Mouse (Mus musculus) myocyte (in vitro differentiated cells): Measurements from ENCODE around the gene Impdh1. TPM values are rescaled to one million over a fixed set of nuclear protein-coding genes. Genes with fewer than 3 reads are reported as not detected.

Source experiments
- H3K27me3 ChIP-seq: one replicate; pipeline ENCODE4 v1.6.1; 2011; ENCODE audit not compliant: control insufficient read depth, insufficient read depth, insufficient read length
- H3K36me3 ChIP-seq: one replicate; pipeline ENCODE4 v1.6.1; 2011; ENCODE audit not compliant: control insufficient read depth, insufficient read depth
- H3K4me2 ChIP-seq: one replicate; pipeline ENCODE4 v1.6.1; 2011; ENCODE audit warnings: low read depth, control low read depth
- H3K4me3 ChIP-seq: one replicate; pipeline ENCODE4 v1.5.1; 2011; ENCODE audit warnings: mild to moderate bottlenecking, control low read depth, moderate library complexity
- H3K79me2 ChIP-seq: one replicate; pipeline ENCODE4 v1.6.1; 2011; ENCODE audit not compliant: control insufficient read depth, insufficient read depth
- H3ac ChIP-seq: one replicate; pipeline ENCODE4 v1.6.1; 2011; ENCODE audit not compliant: control insufficient read depth, insufficient read length
- CEBPB ChIP-seq: IDR thresholded peaks from 2 replicates; pipeline ENCODE4 v1.6.1; 2011; ENCODE audit warnings: mild to moderate bottlenecking, moderate library complexity; ENCODE audit not compliant: poor library complexity, insufficient read depth, severe bottlenecking
- E2F4 ChIP-seq: IDR thresholded peaks from one replicate; pipeline ENCODE4 v1.6.1; 2011; ENCODE audit warnings: mild to moderate bottlenecking, control low read depth, moderate library complexity; ENCODE audit not compliant: insufficient read depth
- MAX ChIP-seq: IDR thresholded peaks from one replicate; pipeline ENCODE4 v1.6.1; 2011; ENCODE audit warnings: low read depth, mild to moderate bottlenecking, control low read depth
- MYOD1 ChIP-seq, 3 experiments: IDR thresholded peaks; one replicate each; pipeline ENCODE4 v1.6.1; 2011; ENCODE audit warnings: control low read depth in 2 of 3, low read depth in 2 of 3, mild to moderate bottlenecking in 2 of 3, moderate library complexity in 1 of 3; ENCODE audit not compliant: insufficient read length in 2 of 3, control insufficient read depth in 1 of 3
- MYOG ChIP-seq, 3 experiments: IDR thresholded peaks; one replicate each; pipeline ENCODE4 v1.6.1; 2011; ENCODE audit warnings: control low read depth in 2 of 3, low read depth in 2 of 3, mild to moderate bottlenecking in 2 of 3; ENCODE audit not compliant: insufficient read length in 2 of 3, control insufficient read depth in 1 of 3, insufficient read depth in 1 of 3
- POLR2A ChIP-seq: IDR thresholded peaks from one replicate; pipeline ENCODE4 v1.6.1; 2011; ENCODE audit warnings: low read depth, mild to moderate bottlenecking, control low read depth, moderate library complexity; ENCODE audit not compliant: insufficient read length
- POLR2AphosphoS2 ChIP-seq: IDR thresholded peaks from one replicate; pipeline ENCODE4 v1.6.1; 2011; ENCODE audit warnings: low read depth, control low read depth; ENCODE audit not compliant: insufficient read length
- REST ChIP-seq: IDR thresholded peaks from one replicate; pipeline ENCODE4 v1.6.1; 2011; ENCODE audit warnings: mild to moderate bottlenecking, control low read depth, moderate library complexity; ENCODE audit not compliant: insufficient read depth, insufficient read length
- SRF ChIP-seq: IDR thresholded peaks from one replicate; pipeline ENCODE4 v1.6.1; 2011; ENCODE audit warnings: low read depth; ENCODE audit not compliant: control insufficient read depth, insufficient read length
- TCF12 ChIP-seq: IDR thresholded peaks from one replicate; pipeline ENCODE4 v1.6.1; 2011; ENCODE audit warnings: mild to moderate bottlenecking, control low read depth; ENCODE audit not compliant: poor library complexity, insufficient read depth, severe bottlenecking
- TCF3 ChIP-seq: IDR thresholded peaks from one replicate; pipeline ENCODE4 v1.6.1; 2011; ENCODE audit warnings: low read depth, control low read depth; ENCODE audit not compliant: insufficient read length
- USF1 ChIP-seq: IDR thresholded peaks from one replicate; pipeline ENCODE4 v1.6.1; 2011; ENCODE audit warnings: low read depth, mild to moderate bottlenecking, control low read depth, moderate library complexity
- polyA plus RNA-seq: library from polyadenylated mRNA; unstranded; fragments of >200 nt; fragmentation: generic; extraction: Trizol; gene quantifications from one replicate; pipeline ENCODE4 v1.2.1, GENCODE M21; 2012; ENCODE audit warnings: missing spikeins

Impdh1 gene
- polyA plus RNA-seq, 1 experiment: 78.6 TPM

- no peak for TF ChIP-seq USF1
- no peak for TF ChIP-seq TCF12
- no peak for TF ChIP-seq REST
- TF ChIP-seq TCF3: no peak
- no peak for TF ChIP-seq CEBPB
- no peak for TF ChIP-seq POLR2AphosphoS2
- no peak for TF ChIP-seq MAX
- TF ChIP-seq MYOG (IDR thresholded peaks at IDR 0.05; ENCODE audit: control insufficient read depth in 1 of 3, insufficient read depth in 1 of 3, insufficient read length in 2 of 3, low read depth in 2 of 3): no peak
- TF ChIP-seq E2F4: no peak
- no peak overlapping the region for H3K4me2 ChIP-seq
- H3K36me3 ChIP-seq: peaks cover 7% of the 10 kb centered on the region
- no peak overlapping the region for H3K4me3 ChIP-seq
- no peaks in the 10 kb centered on the region for H3K27me3 ChIP-seq
- no peaks in the 10 kb centered on the region for H3K79me2 ChIP-seq
- H3ac ChIP-seq: no peak overlapping the region
Measured at GRCm38 (mm10) chr6:29200496-29200895, 15.7 kb downstream of the Impdh1 start.

DNA sequence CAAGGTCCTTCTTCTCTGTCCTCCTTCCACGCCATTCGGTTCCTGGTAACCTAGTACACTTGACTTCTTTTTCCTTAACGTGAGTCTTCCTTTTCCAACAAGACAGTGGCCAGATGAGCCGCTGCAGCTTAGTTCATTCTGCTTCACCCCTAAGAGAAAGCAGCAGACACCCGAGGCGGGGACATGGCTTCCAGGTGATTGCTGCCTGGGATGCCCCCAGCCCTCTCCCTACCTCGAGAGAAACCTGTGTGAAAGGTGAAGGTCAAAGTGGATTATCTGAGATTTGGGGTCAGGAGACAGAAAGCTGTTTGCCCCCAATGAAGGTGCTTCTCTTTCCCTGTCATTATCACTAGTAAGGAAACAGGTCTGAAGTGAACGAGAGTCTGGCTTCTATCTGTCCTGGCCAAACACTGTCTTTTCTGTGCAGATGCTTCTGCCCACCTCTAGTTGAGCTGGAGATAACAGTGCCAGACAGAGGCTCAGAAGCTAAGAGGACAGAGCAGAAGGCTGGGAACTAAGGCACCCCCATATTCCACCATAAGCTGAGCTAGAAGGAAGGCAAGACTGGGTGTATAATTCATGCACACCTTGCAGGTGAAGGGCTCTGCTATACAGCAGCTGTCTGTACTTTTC lies 16.8 kb downstream of the Impdh1 start:
- Histone ChIP-seq H3ac (no peak overlapping the region), H3K36me3 (peaks cover 7% of the 10 kb centered on the region), H3K79me2 (no peaks in the 10 kb centered on the region), H3K4me2 (no peak overlapping the region), H3K27me3 (no peaks in the 10 kb centered on the region), H3K4me3 (no peak overlapping the region)
- no peak for TF ChIP-seq USF1
- TF ChIP-seq CEBPB: no peak
- TF ChIP-seq MYOG (IDR thresholded peaks at IDR 0.05; ENCODE audit: control insufficient read depth in 1 of 3, insufficient read depth in 1 of 3, insufficient read length in 2 of 3, low read depth in 2 of 3): no peak
- no peak for TF ChIP-seq TCF3
- no peak for TF ChIP-seq SRF
- no peak for TF ChIP-seq REST
- TF ChIP-seq POLR2AphosphoS2: no peak

DNA sequence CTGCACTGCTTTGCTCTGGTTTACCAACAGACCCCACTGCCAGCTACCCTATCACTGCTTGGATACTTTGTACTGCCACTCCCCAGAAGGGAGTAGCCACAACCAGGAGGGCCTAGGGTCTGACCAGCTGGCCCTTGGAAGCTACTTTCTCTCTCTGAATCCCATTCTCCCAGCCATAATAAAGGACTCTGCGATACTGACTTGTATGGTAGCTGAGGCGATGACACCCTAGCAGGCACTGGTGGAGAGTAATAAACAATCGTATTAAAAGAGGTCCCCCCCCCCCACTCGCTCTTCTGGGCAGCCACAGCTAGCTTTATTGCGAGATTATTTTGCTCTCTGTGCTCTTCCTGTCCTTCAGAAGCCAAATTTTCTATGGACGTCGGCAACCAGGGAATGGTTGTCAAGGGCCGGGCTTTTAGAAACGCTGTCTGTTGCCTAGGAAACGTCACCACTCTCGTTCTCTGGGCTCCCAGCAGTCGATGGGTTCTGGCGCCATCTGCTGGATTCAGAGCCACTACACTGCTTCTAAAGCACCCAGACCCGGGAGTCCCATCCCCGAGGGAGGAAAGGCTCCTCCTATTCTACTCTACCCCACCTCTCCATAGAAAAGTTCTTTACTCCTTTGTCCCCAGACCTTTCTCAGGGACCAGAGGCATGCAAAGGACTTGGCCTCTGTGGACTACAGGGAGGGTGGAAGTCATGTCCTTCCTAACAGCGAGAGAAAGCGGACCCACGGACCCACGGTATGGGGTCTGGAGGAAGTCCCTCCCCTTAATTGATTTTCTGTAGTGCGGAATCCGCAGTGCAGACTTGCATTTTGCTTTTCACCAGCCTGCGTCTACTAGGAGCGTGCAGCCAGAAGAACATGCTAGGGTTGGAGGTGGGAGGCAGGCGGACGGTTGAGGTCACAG lies 17.6 kb downstream of the Impdh1 start:
- Histone ChIP-seq H3K79me2 (no peaks in the 10 kb centered on the region), H3K4me2 (peak overlapping the region; percentile 58), H3K4me3 (no peak overlapping the region), H3K36me3 (peaks cover 2% of the 10 kb centered on the region), H3K27me3 (no peaks in the 10 kb centered on the region), H3ac (no peak overlapping the region)
- TF ChIP-seq TCF3: no peak
- no peak for TF ChIP-seq USF1
- TF ChIP-seq CEBPB: no peak
- no peak for TF ChIP-seq POLR2AphosphoS2
- TF ChIP-seq REST: no peak
- no peak for TF ChIP-seq SRF
- TF ChIP-seq MYOG (IDR thresholded peaks at IDR 0.05; ENCODE audit: control insufficient read depth in 1 of 3, insufficient read depth in 1 of 3, insufficient read length in 2 of 3, low read depth in 2 of 3): no peak
- TF ChIP-seq MAX: no peak
- TF ChIP-seq POLR2A: no peak
- TF ChIP-seq E2F4: no peak
- no peak for TF ChIP-seq MYOD1 (IDR thresholded peaks at IDR 0.05; ENCODE audit: control insufficient read depth in 1 of 3, insufficient read length in 2 of 3, low read depth in 2 of 3)
- no peak for TF ChIP-seq TCF12

DNA sequence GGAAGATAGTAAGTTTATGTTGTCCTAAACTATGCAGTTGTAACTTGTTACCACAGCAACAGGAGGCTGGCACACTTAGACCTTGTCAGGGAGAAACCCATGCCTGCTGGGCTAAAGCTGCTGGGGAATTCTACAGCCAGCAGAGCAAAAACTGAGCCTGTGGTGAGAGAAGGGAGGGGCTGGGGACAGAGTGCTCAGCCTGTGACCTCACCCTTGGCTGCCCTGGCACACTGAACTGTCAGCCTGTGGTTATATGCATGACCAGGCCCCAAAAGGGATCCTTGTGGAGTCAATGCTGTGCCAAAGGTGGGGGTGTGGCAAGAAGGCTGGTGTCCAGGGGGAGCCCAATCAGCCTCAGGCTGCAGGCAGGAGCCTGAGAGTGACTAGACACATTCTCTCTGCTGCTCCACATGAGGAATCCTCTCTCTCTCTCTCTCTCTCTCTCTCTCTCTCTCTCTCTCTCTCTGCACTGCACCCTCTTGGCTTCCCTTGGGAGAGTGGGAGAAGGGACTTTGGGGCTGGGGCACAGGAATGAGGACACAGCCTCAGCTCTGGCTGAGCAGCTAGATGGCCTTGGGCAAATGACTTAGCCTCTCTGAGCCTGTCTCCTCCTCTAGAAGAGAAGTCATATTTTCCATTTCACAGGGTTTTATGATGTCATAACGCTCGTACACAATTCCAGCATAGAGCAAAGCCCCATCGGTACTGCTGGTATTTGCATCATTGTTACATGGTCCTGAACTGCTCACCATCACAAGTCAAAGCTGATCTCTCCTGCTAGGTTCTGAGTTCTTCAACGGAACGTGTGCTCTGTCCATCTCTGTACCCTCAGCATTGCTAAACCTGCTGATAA lies 20.1 kb downstream of the Impdh1 start:
- H3K27me3 ChIP-seq: no peaks in the 10 kb centered on the region
- H3ac ChIP-seq: no peak overlapping the region
- peak overlapping the region; percentile 22 for H3K4me2 ChIP-seq
- peak in 1 of 3 experiments; percentile 26 for TF ChIP-seq MYOD1 (IDR thresholded peaks at IDR 0.05; ENCODE audit: control insufficient read depth in 1 of 3, insufficient read length in 2 of 3, low read depth in 2 of 3)
- TF ChIP-seq MYOG (IDR thresholded peaks at IDR 0.05; ENCODE audit: control insufficient read depth in 1 of 3, insufficient read depth in 1 of 3, insufficient read length in 2 of 3, low read depth in 2 of 3): peak in 1 of 3 experiments; percentile 34
- no peak for TF ChIP-seq TCF3
- no peaks in the 10 kb centered on the region for H3K79me2 ChIP-seq
- no peaks in the 10 kb centered on the region for H3K36me3 ChIP-seq
- no peak overlapping the region for H3K4me3 ChIP-seq
